Mouse (Mus musculus): Measurements from ENCODE around the gene Lrrc26. TPM values are rescaled to one million over a fixed set of nuclear protein-coding genes. Genes with fewer than 3 reads are reported as not detected.

Lrrc26 gene
- total and polyA plus RNA-seq, 2 experiments from 2014 or later = 0.26 TPM; not detected in 1

- Histone ChIP-seq H3K4me1 (ENCODE audit: insufficient read depth, low read length) (peaks cover 5% of the 10 kb centered on the region; the same call in 1 of the 2 replicates), H3K9ac (replicated peaks; ENCODE audit: low read length, poor library complexity, severe bottlenecking) (no peak overlapping the region), H3K4me3 (ENCODE audit: low read depth, low read length) (no peak overlapping the region), H3K27me3 (ENCODE audit: insufficient read depth, low read length) (no peaks in the 10 kb centered on the region), H3K9me3 (ENCODE audit: low read length) (no peaks in the 10 kb centered on the region), H3K4me2 (ENCODE audit: low read depth, low read length, poor library complexity, severe bottlenecking) (no peak overlapping the region), H3K36me3 (ENCODE audit: insufficient read depth, low read length) (peaks cover 63% of the 10 kb centered on the region), H3K27ac (ENCODE audit: low read depth, low read length) (no peak overlapping the region)
- ATAC-seq (ENCODE audit: low FRiP score) (no peak), DNase-seq (ENCODE audit: low spot score) (no peak)
- WGBS = 97% methylated on average over 6 of the region's 6 CpGs
- TF ChIP-seq CTCF (IDR thresholded peaks at IDR 0.05) = no peak
These were observed 48.6 kb downstream of the Lrrc26 start for GRCm38 (mm10) chr2:25338303-25338702.

Other genes starting within 250 kb of the Lrrc26 start
Only the 30 nearest of the 34 such genes appear.
- gene Noxa1, start 194.8 kb upstream of the Lrrc26 start, total RNA-seq (2014; rRNA removed) = not detected in 2 replicates
- not detected in 2 replicates for gene Noxa1, start 194.8 kb upstream of the Lrrc26 start, polyA plus RNA-seq (2015; fragmentation: Nextera tagmentation; extraction: Ambion mirVana)
- gene Nrarp, start 109.2 kb upstream of the Lrrc26 start, total RNA-seq (2014; rRNA removed) = 49.2 and 49.9 TPM in 2 replicates
- gene Nrarp, start 109.2 kb upstream of the Lrrc26 start, polyA plus RNA-seq (2015; fragmentation: Nextera tagmentation; extraction: Ambion mirVana) = 16.1 and 16.5 TPM in 2 replicates
- gene Tor4a, start 93.0 kb upstream of the Lrrc26 start, total RNA-seq (2014; rRNA removed) = 1.7 and 3.5 TPM in 2 replicates
- gene Tor4a, start 93.0 kb upstream of the Lrrc26 start, polyA plus RNA-seq (2015; fragmentation: Nextera tagmentation; extraction: Ambion mirVana) = 0.98 and 1.3 TPM in 2 replicates
- 87.0 and 101 TPM in 2 replicates for gene Nelfb, start 78.4 kb upstream of the Lrrc26 start, total RNA-seq (2014; rRNA removed)
- gene Nelfb, start 78.4 kb upstream of the Lrrc26 start, polyA plus RNA-seq (2015; fragmentation: Nextera tagmentation; extraction: Ambion mirVana) = 90.4 TPM in 2 replicates
- gene Stpg3, start 75.3 kb upstream of the Lrrc26 start, total RNA-seq (2014; rRNA removed) = 0.38 TPM in 1 of 2 replicates, not detected in the other
- gene Stpg3, start 75.3 kb upstream of the Lrrc26 start, polyA plus RNA-seq (2015; fragmentation: Nextera tagmentation; extraction: Ambion mirVana) = not detected in 2 replicates
- gene Fam166a, start 71.2 kb upstream of the Lrrc26 start, total RNA-seq (2014; rRNA removed) = not detected in 2 replicates
- gene Fam166a, start 71.2 kb upstream of the Lrrc26 start, polyA plus RNA-seq (2015; fragmentation: Nextera tagmentation; extraction: Ambion mirVana) = 1.5 TPM in 1 of 2 replicates, not detected in the other
- gene Tubb4b, start 65.2 kb upstream of the Lrrc26 start, total RNA-seq (2014; rRNA removed) = 547 and 625 TPM in 2 replicates
- gene Tubb4b, start 65.2 kb upstream of the Lrrc26 start, polyA plus RNA-seq (2015; fragmentation: Nextera tagmentation; extraction: Ambion mirVana) = 461 and 501 TPM in 2 replicates
- not detected in 2 replicates for gene Slc34a3, start 55.6 kb upstream of the Lrrc26 start, total RNA-seq (2014; rRNA removed)
- not detected in 2 replicates for gene Slc34a3, start 55.6 kb upstream of the Lrrc26 start, polyA plus RNA-seq (2015; fragmentation: Nextera tagmentation; extraction: Ambion mirVana)
- 0.33 TPM in 1 of 2 replicates, not detected in the other for gene Rnf224, start 53.1 kb upstream of the Lrrc26 start, total RNA-seq (2014; rRNA removed)
- not detected in 2 replicates for gene Rnf224, start 53.1 kb upstream of the Lrrc26 start, polyA plus RNA-seq (2015; fragmentation: Nextera tagmentation; extraction: Ambion mirVana)
- 130 and 157 TPM in 2 replicates for gene Rnf208, start 47.7 kb upstream of the Lrrc26 start, total RNA-seq (2014; rRNA removed)
- gene Rnf208, start 47.7 kb upstream of the Lrrc26 start, polyA plus RNA-seq (2015; fragmentation: Nextera tagmentation; extraction: Ambion mirVana) = 240 and 253 TPM in 2 replicates
- gene Cysrt1, start 47.5 kb upstream of the Lrrc26 start, total RNA-seq (2014; rRNA removed) = 1.2 TPM in 1 of 2 replicates, not detected in the other
- gene Cysrt1, start 47.5 kb upstream of the Lrrc26 start, polyA plus RNA-seq (2015; fragmentation: Nextera tagmentation; extraction: Ambion mirVana) = 0.19 TPM in 1 of 2 replicates, not detected in the other
- 7.3 and 12.3 TPM in 2 replicates for gene AL732309.1, start 43.1 kb upstream of the Lrrc26 start, total RNA-seq (2014; rRNA removed)
- gene AL732309.1, start 43.1 kb upstream of the Lrrc26 start, polyA plus RNA-seq (2015; fragmentation: Nextera tagmentation; extraction: Ambion mirVana) = 2.4 and 3.0 TPM in 2 replicates
- gene Tmem203, start 34.5 kb upstream of the Lrrc26 start, total RNA-seq (2014; rRNA removed) = 34.4 and 47.8 TPM in 2 replicates
- gene Tmem203, start 34.5 kb upstream of the Lrrc26 start, polyA plus RNA-seq (2015; fragmentation: Nextera tagmentation; extraction: Ambion mirVana) = 20.0 and 22.7 TPM in 2 replicates
- 23.7 and 45.5 TPM in 2 replicates for gene Tprn, start 27.3 kb upstream of the Lrrc26 start, total RNA-seq (2014; rRNA removed)
- 17.8 and 18.1 TPM in 2 replicates for gene Tprn, start 27.3 kb upstream of the Lrrc26 start, polyA plus RNA-seq (2015; fragmentation: Nextera tagmentation; extraction: Ambion mirVana)
- gene Ssna1, start 17.5 kb upstream of the Lrrc26 start, total RNA-seq (2014; rRNA removed) = 71.7 and 83.9 TPM in 2 replicates
- gene Ssna1, start 17.5 kb upstream of the Lrrc26 start, polyA plus RNA-seq (2015; fragmentation: Nextera tagmentation; extraction: Ambion mirVana) = 158 and 172 TPM in 2 replicates
- 35.0 and 39.3 TPM in 2 replicates for gene Anapc2, start 17.4 kb upstream of the Lrrc26 start, total RNA-seq (2014; rRNA removed)
- 103 and 107 TPM in 2 replicates for gene Anapc2, start 17.4 kb upstream of the Lrrc26 start, polyA plus RNA-seq (2015; fragmentation: Nextera tagmentation; extraction: Ambion mirVana)
- gene Tmem210, start 1.8 kb upstream of the Lrrc26 start, total RNA-seq (2014; rRNA removed) = not detected in 2 replicates
- gene Tmem210, start 1.8 kb upstream of the Lrrc26 start, polyA plus RNA-seq (2015; fragmentation: Nextera tagmentation; extraction: Ambion mirVana) = not detected in 2 replicates
- 120 and 146 TPM in 2 replicates for gene Grin1, start 29.3 kb downstream of the Lrrc26 start, total RNA-seq (2014; rRNA removed)
- gene Grin1, start 29.3 kb downstream of the Lrrc26 start, polyA plus RNA-seq (2015; fragmentation: Nextera tagmentation; extraction: Ambion mirVana) = 71.5 and 72.3 TPM in 2 replicates
- gene Man1b1, start 42.4 kb downstream of the Lrrc26 start, total RNA-seq (2014; rRNA removed) = 58.9 and 60.0 TPM in 2 replicates
- gene Man1b1, start 42.4 kb downstream of the Lrrc26 start, polyA plus RNA-seq (2015; fragmentation: Nextera tagmentation; extraction: Ambion mirVana) = 42.2 and 53.1 TPM in 2 replicates
- 14.9 and 20.3 TPM in 2 replicates for gene Dpp7, start 66.4 kb downstream of the Lrrc26 start, total RNA-seq (2014; rRNA removed)
- 22.7 and 26.2 TPM in 2 replicates for gene Dpp7, start 66.4 kb downstream of the Lrrc26 start, polyA plus RNA-seq (2015; fragmentation: Nextera tagmentation; extraction: Ambion mirVana)
- 7.9 and 9.9 TPM in 2 replicates for gene Uap1l1, start 75.8 kb downstream of the Lrrc26 start, total RNA-seq (2014; rRNA removed)
- gene Uap1l1, start 75.8 kb downstream of the Lrrc26 start, polyA plus RNA-seq (2015; fragmentation: Nextera tagmentation; extraction: Ambion mirVana) = 11.7 and 14.1 TPM in 2 replicates
- gene Sapcd2, start 82.4 kb downstream of the Lrrc26 start, total RNA-seq (2014; rRNA removed) = 18.9 and 21.6 TPM in 2 replicates
- 12.7 and 13.4 TPM in 2 replicates for gene Sapcd2, start 82.4 kb downstream of the Lrrc26 start, polyA plus RNA-seq (2015; fragmentation: Nextera tagmentation; extraction: Ambion mirVana)
- gene Entpd2, start 106.0 kb downstream of the Lrrc26 start, total RNA-seq (2014; rRNA removed) = 4.2 and 4.4 TPM in 2 replicates
- 10.4 and 10.6 TPM in 2 replicates for gene Entpd2, start 106.0 kb downstream of the Lrrc26 start, polyA plus RNA-seq (2015; fragmentation: Nextera tagmentation; extraction: Ambion mirVana)
- 199 and 234 TPM in 2 replicates for gene Npdc1, start 109.4 kb downstream of the Lrrc26 start, total RNA-seq (2014; rRNA removed)
- gene Npdc1, start 109.4 kb downstream of the Lrrc26 start, polyA plus RNA-seq (2015; fragmentation: Nextera tagmentation; extraction: Ambion mirVana) = 470 and 481 TPM in 2 replicates
- 0.42 and 1.6 TPM in 2 replicates for gene Fut7, start 133.4 kb downstream of the Lrrc26 start, total RNA-seq (2014; rRNA removed)
- gene Fut7, start 133.4 kb downstream of the Lrrc26 start, polyA plus RNA-seq (2015; fragmentation: Nextera tagmentation; extraction: Ambion mirVana) = 0.22 and 0.23 TPM in 2 replicates
- 79.8 and 84.3 TPM in 2 replicates for gene Abca2, start 138.8 kb downstream of the Lrrc26 start, total RNA-seq (2014; rRNA removed)
- 13.5 and 14.5 TPM in 2 replicates for gene Abca2, start 138.8 kb downstream of the Lrrc26 start, polyA plus RNA-seq (2015; fragmentation: Nextera tagmentation; extraction: Ambion mirVana)
- 0.61 and 0.66 TPM in 2 replicates for gene Clic3, start 166.9 kb downstream of the Lrrc26 start, total RNA-seq (2014; rRNA removed)
- 2.0 and 2.4 TPM in 2 replicates for gene Clic3, start 166.9 kb downstream of the Lrrc26 start, polyA plus RNA-seq (2015; fragmentation: Nextera tagmentation; extraction: Ambion mirVana)
- 163 and 195 TPM in 2 replicates for gene Paxx, start 171.2 kb downstream of the Lrrc26 start, total RNA-seq (2014; rRNA removed)
- 151 and 165 TPM in 2 replicates for gene Paxx, start 171.2 kb downstream of the Lrrc26 start, polyA plus RNA-seq (2015; fragmentation: Nextera tagmentation; extraction: Ambion mirVana)
- gene Ptgds, start 180.1 kb downstream of the Lrrc26 start, total RNA-seq (2014; rRNA removed) = 2,128 and 2,726 TPM in 2 replicates
- gene Ptgds, start 180.1 kb downstream of the Lrrc26 start, polyA plus RNA-seq (2015; fragmentation: Nextera tagmentation; extraction: Ambion mirVana) = 2,827 and 3,075 TPM in 2 replicates
- not detected in 2 replicates for gene Lcn12, start 204.0 kb downstream of the Lrrc26 start, total RNA-seq (2014; rRNA removed)
- gene Lcn12, start 204.0 kb downstream of the Lrrc26 start, polyA plus RNA-seq (2015; fragmentation: Nextera tagmentation; extraction: Ambion mirVana) = not detected in 2 replicates

Measured in midbrain, postnatal 0 days (tissue).